Mouse (Mus musculus) myocyte (in vitro differentiated cells): Measurements from ENCODE around the gene Prr36. TPM values are rescaled to one million over a fixed set of nuclear protein-coding genes. Genes with fewer than 3 reads are reported as not detected.

Experiments used
- H3K27me3 ChIP-seq: one replicate; pipeline ENCODE4 v1.6.1; 2011; ENCODE audit not compliant: control insufficient read depth, insufficient read depth, insufficient read length
- H3K36me3 ChIP-seq: one replicate; pipeline ENCODE4 v1.6.1; 2011; ENCODE audit not compliant: control insufficient read depth, insufficient read depth
- H3K4me2 ChIP-seq: one replicate; pipeline ENCODE4 v1.6.1; 2011; ENCODE audit warnings: low read depth, control low read depth
- H3K4me3 ChIP-seq: one replicate; pipeline ENCODE4 v1.5.1; 2011; ENCODE audit warnings: mild to moderate bottlenecking, control low read depth, moderate library complexity
- H3K79me2 ChIP-seq: one replicate; pipeline ENCODE4 v1.6.1; 2011; ENCODE audit not compliant: control insufficient read depth, insufficient read depth
- H3ac ChIP-seq: one replicate; pipeline ENCODE4 v1.6.1; 2011; ENCODE audit not compliant: control insufficient read depth, insufficient read length
- CEBPB ChIP-seq: IDR thresholded peaks from 2 replicates; pipeline ENCODE4 v1.6.1; 2011; ENCODE audit warnings: mild to moderate bottlenecking, moderate library complexity; ENCODE audit not compliant: poor library complexity, insufficient read depth, severe bottlenecking
- E2F4 ChIP-seq: IDR thresholded peaks from one replicate; pipeline ENCODE4 v1.6.1; 2011; ENCODE audit warnings: mild to moderate bottlenecking, control low read depth, moderate library complexity; ENCODE audit not compliant: insufficient read depth
- MAX ChIP-seq: IDR thresholded peaks from one replicate; pipeline ENCODE4 v1.6.1; 2011; ENCODE audit warnings: low read depth, mild to moderate bottlenecking, control low read depth
- MYOD1 ChIP-seq, 3 experiments: IDR thresholded peaks; one replicate each; pipeline ENCODE4 v1.6.1; 2011; ENCODE audit warnings: control low read depth in 2 of 3, low read depth in 2 of 3, mild to moderate bottlenecking in 2 of 3, moderate library complexity in 1 of 3; ENCODE audit not compliant: insufficient read length in 2 of 3, control insufficient read depth in 1 of 3
- MYOG ChIP-seq, 3 experiments: IDR thresholded peaks; one replicate each; pipeline ENCODE4 v1.6.1; 2011; ENCODE audit warnings: control low read depth in 2 of 3, low read depth in 2 of 3, mild to moderate bottlenecking in 2 of 3; ENCODE audit not compliant: insufficient read length in 2 of 3, control insufficient read depth in 1 of 3, insufficient read depth in 1 of 3
- POLR2A ChIP-seq: IDR thresholded peaks from one replicate; pipeline ENCODE4 v1.6.1; 2011; ENCODE audit warnings: low read depth, mild to moderate bottlenecking, control low read depth, moderate library complexity; ENCODE audit not compliant: insufficient read length
- POLR2AphosphoS2 ChIP-seq: IDR thresholded peaks from one replicate; pipeline ENCODE4 v1.6.1; 2011; ENCODE audit warnings: low read depth, control low read depth; ENCODE audit not compliant: insufficient read length
- REST ChIP-seq: IDR thresholded peaks from one replicate; pipeline ENCODE4 v1.6.1; 2011; ENCODE audit warnings: mild to moderate bottlenecking, control low read depth, moderate library complexity; ENCODE audit not compliant: insufficient read depth, insufficient read length
- SRF ChIP-seq: IDR thresholded peaks from one replicate; pipeline ENCODE4 v1.6.1; 2011; ENCODE audit warnings: low read depth; ENCODE audit not compliant: control insufficient read depth, insufficient read length
- TCF12 ChIP-seq: IDR thresholded peaks from one replicate; pipeline ENCODE4 v1.6.1; 2011; ENCODE audit warnings: mild to moderate bottlenecking, control low read depth; ENCODE audit not compliant: poor library complexity, insufficient read depth, severe bottlenecking
- TCF3 ChIP-seq: IDR thresholded peaks from one replicate; pipeline ENCODE4 v1.6.1; 2011; ENCODE audit warnings: low read depth, control low read depth; ENCODE audit not compliant: insufficient read length
- USF1 ChIP-seq: IDR thresholded peaks from one replicate; pipeline ENCODE4 v1.6.1; 2011; ENCODE audit warnings: low read depth, mild to moderate bottlenecking, control low read depth, moderate library complexity
- polyA plus RNA-seq: library from polyadenylated mRNA; unstranded; fragments of >200 nt; fragmentation: generic; extraction: Trizol; gene quantifications from one replicate; pipeline ENCODE4 v1.2.1, GENCODE M21; 2012; ENCODE audit warnings: missing spikeins

Prr36 gene
- polyA plus RNA-seq, 1 experiment = 0.19 TPM

- Histone ChIP-seq H3K36me3 (peaks cover 4% of the 10 kb centered on the region), H3K79me2 (no peaks in the 10 kb centered on the region), H3K4me3 (no peak overlapping the region), H3K4me2 (peak overlapping the region; percentile 12), H3K27me3 (no peaks in the 10 kb centered on the region), H3ac (no peak overlapping the region)
- TF ChIP-seq MYOD1 (IDR thresholded peaks at IDR 0.05; ENCODE audit: control insufficient read depth in 1 of 3, insufficient read length in 2 of 3, low read depth in 2 of 3) (peak in 1 of 3 experiments; percentile 21), SRF (no peak)
Measured at GRCm38 (mm10) chr8:4192807-4193587, 24.3 kb downstream of the Prr36 start.

GRCm38 (mm10) chr8:4192305-4192704 lies 25.0 kb downstream of the Prr36 start:
- TF ChIP-seq MYOG (IDR thresholded peaks at IDR 0.05; ENCODE audit: control insufficient read depth in 1 of 3, insufficient read depth in 1 of 3, insufficient read length in 2 of 3, low read depth in 2 of 3) = no peak
- TF ChIP-seq CEBPB = no peak
- no peak for TF ChIP-seq E2F4
- TF ChIP-seq POLR2AphosphoS2 = no peak
- no peak for TF ChIP-seq POLR2A
- no peak for TF ChIP-seq MAX
- TF ChIP-seq TCF12 = no peak
- TF ChIP-seq TCF3 = no peak
- no peak for TF ChIP-seq USF1
- Histone ChIP-seq H3ac (no peak overlapping the region), H3K4me2 (no peak overlapping the region), H3K27me3 (no peaks in the 10 kb centered on the region), H3K4me3 (no peak overlapping the region), H3K36me3 (peaks cover 9% of the 10 kb centered on the region), H3K79me2 (no peaks in the 10 kb centered on the region)

GRCm38 (mm10) chr8:4189031-4189722 lies 28.1 kb downstream of the Prr36 start:
- Histone ChIP-seq H3K79me2 (no peaks in the 10 kb centered on the region), H3K36me3 (peaks cover 12% of the 10 kb centered on the region), H3ac (no peak overlapping the region), H3K27me3 (no peaks in the 10 kb centered on the region), H3K4me3 (no peak overlapping the region), H3K4me2 (no peak overlapping the region)
- TF ChIP-seq REST (no peak), SRF (no peak), E2F4 (no peak), MYOG (IDR thresholded peaks at IDR 0.05; ENCODE audit: control insufficient read depth in 1 of 3, insufficient read depth in 1 of 3, insufficient read length in 2 of 3, low read depth in 2 of 3) (no peak), MYOD1 (IDR thresholded peaks at IDR 0.05; ENCODE audit: control insufficient read depth in 1 of 3, insufficient read length in 2 of 3, low read depth in 2 of 3) (no peak), TCF12 (no peak), CEBPB (no peak)

- H3K4me3 ChIP-seq = no peak overlapping the region
- no peaks in the 10 kb centered on the region for H3K79me2 ChIP-seq
- H3ac ChIP-seq = no peak overlapping the region
- H3K36me3 ChIP-seq = peaks cover 12% of the 10 kb centered on the region
- H3K27me3 ChIP-seq = no peaks in the 10 kb centered on the region
- no peak for TF ChIP-seq REST
- no peak for TF ChIP-seq USF1
- no peak for TF ChIP-seq TCF3
- TF ChIP-seq SRF = no peak
- no peak for TF ChIP-seq MYOG (IDR thresholded peaks at IDR 0.05; ENCODE audit: control insufficient read depth in 1 of 3, insufficient read depth in 1 of 3, insufficient read length in 2 of 3, low read depth in 2 of 3)
- TF ChIP-seq E2F4 = no peak
- TF ChIP-seq CEBPB = no peak
- no peak for TF ChIP-seq POLR2A
- no peak for TF ChIP-seq TCF12
- no peak overlapping the region for H3K4me2 ChIP-seq
Measured at GRCm38 (mm10) chr8:4188605-4189004, 28.7 kb downstream of the Prr36 start.

- H3K27me3 ChIP-seq = no peaks in the 10 kb centered on the region
- no peak overlapping the region for H3ac ChIP-seq
- no peak overlapping the region for H3K4me2 ChIP-seq
- no peak for TF ChIP-seq MYOD1 (IDR thresholded peaks at IDR 0.05; ENCODE audit: control insufficient read depth in 1 of 3, insufficient read length in 2 of 3, low read depth in 2 of 3)
- no peak for TF ChIP-seq CEBPB
- TF ChIP-seq REST = no peak
- no peak for TF ChIP-seq POLR2AphosphoS2
- no peak for TF ChIP-seq POLR2A
- no peak for TF ChIP-seq USF1
- no peak for TF ChIP-seq TCF12
- no peak for TF ChIP-seq TCF3
- no peaks in the 10 kb centered on the region for H3K79me2 ChIP-seq
- H3K4me3 ChIP-seq = no peak overlapping the region
- peaks cover 12% of the 10 kb centered on the region for H3K36me3 ChIP-seq
Measured at GRCm38 (mm10) chr8:4186151-4186550, 31.1 kb downstream of the Prr36 start.
